Mouse (Mus musculus) kidney, adult 11 months (tissue): ENCODE measurements around the gene Ptcd1.
"Not testable (repeated sequence)": the region's sequence is repeated elsewhere in the genome, so short reads cannot be mapped to it uniquely, and the experiment has no call there.

Source experiments
- DNase-seq: peaks from one replicate; pipeline ENCODE4 v3.0.0; 2022

Gene Ptcd1

DNA sequence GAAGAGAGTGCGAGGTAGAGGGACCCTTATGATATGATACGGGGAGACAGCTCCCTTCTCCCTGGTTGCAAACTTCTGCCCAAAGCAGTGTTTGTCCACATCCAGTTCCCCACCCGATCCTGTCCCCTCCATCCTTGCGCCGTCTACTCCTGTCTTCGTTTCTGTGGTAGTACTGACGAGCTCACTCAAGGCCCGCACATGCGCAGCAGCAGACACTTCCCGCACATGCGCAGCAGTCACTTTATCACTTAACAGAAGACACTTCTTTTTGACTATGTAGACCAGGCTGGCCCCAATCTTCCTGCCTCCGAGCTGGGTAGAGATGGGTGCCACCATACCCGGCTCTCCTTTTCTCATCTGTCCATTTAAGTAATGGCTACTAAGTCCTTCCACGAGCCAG is 5.5 kb downstream of the Ptcd1 start:
- no peak for DNase-seq

DNA sequence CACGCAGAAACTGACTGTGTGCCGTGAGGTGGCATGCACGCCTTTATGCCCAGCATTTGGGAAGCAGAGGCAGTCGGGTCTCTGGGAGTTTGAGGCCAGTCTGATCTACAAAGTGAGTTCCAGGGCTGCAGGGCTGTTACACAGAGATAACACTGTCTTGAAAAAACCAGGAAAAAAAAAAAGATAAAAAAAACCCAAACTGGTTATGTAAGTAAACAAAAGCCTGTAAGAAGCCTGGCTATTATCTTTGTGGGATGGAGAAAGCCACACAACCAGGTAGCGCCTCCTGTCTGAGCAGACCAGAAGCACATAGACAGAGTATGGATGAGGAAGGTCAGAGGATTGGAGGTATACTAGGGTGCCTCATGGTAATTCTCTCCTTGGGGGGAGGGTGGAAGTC is 14.2 kb downstream of the Ptcd1 start:
- no peak for DNase-seq

DNA sequence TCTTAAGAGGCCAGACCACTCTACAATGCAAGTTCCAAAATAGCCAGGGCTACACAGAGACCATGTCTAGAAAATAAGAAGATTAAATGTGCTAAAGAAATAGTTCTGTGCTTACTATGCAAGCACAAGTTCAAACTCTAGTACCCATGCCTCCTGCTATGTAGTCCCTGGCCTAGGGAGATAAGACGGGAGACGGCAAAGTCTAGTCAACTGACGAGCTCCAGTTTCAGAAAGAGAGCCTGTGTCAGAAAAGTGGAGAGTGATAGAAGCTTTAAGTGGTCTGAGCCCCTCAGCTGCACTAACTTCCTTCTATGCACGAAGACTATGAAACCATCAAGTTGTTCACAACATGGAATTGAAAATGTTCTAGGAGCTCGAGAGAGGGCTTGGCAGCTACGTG is 17.6 kb downstream of the Ptcd1 start:
- DNase-seq, result no peak

- DNase-seq, result peak; percentile 73
Observed at GRCm38 (mm10) chr5:145147748-145148147, 19.2 kb downstream of the Ptcd1 start.

GRCm38 (mm10) chr5:145140611-145141010 is 26.3 kb downstream of the Ptcd1 start:
- no peak for DNase-seq

DNA sequence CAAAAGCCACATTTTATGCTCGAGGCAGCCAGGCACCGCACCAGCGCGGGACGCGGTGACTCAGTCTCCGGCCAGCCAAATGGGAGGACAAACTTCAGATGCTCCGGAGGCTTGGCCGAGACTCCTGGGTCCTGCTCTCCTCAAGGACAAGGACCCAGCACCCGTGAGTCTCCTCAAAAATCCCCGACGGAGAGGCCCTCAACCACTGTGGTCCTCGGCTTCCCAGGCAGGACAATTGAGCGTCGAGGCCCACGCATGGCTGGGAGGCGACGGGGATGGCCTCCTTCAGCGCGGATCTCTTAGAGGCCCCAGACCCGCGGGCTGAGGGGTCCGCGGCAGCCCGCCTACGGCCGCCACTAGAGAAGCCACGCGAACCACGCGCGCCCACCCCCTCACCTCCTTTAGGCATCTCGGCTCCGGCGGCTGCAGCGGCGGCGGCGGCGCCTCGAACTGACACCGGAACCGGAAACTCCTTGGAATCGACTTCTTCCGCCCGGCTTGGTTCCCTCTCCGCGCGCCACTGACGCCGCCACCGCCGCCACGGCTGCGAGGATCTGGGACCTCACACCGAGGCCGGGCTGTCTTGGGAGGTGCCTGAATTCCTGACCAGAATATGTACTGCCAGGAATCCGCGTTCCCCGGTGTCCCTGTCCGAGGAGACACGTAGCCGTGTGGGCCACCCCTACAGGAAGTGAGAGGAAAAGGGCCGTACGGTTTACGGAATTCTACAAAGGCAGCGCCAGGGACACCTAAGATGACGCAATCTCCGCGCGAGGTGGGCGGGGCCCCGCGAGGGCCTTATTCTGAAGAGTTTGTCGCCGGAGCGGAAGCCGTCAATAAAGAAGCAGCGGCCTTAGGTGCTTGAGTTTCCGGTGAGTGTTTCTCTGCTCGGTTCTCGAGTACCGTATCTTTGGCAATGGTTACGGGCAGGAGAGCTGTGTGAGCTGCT is 27.1 kb downstream of the Ptcd1 start, which contains the start of the genes Pdap1 and Bud31:
Gene Pdap1 (minus strand): TSS at position 668 of the 949 bp plus-strand sequence.
Gene Bud31 (plus strand): TSS at position 792 of the 949 bp plus-strand sequence.
- DNase-seq, result peak; percentile 93

- no peak for DNase-seq
Observed at GRCm38 (mm10) chr5:145138836-145139235, 28.1 kb downstream of the Ptcd1 start.

- DNase-seq, result not testable (repeated sequence)
Observed at GRCm38 (mm10) chr5:145133275-145133674, 33.6 kb downstream of the Ptcd1 start.

GRCm38 (mm10) chr5:145130995-145131394 is 35.9 kb downstream of the Ptcd1 start:
- no peak for DNase-seq

- no peak for DNase-seq
Observed at GRCm38 (mm10) chr5:145130191-145130590, 36.7 kb downstream of the Ptcd1 start.

- not testable (repeated sequence) for DNase-seq
Observed at GRCm38 (mm10) chr5:145129773-145130172, 37.1 kb downstream of the Ptcd1 start.

- no peak for DNase-seq
Observed at GRCm38 (mm10) chr5:145129124-145129523, 37.8 kb downstream of the Ptcd1 start.

- no peak for DNase-seq
Observed at GRCm38 (mm10) chr5:145126580-145126979, 40.3 kb downstream of the Ptcd1 start.

- DNase-seq, result no peak
Observed at GRCm38 (mm10) chr5:145123396-145123795, 43.5 kb downstream of the Ptcd1 start.

GRCm38 (mm10) chr5:145120921-145121320 is 46.0 kb downstream of the Ptcd1 start:
- DNase-seq, result no peak

DNA sequence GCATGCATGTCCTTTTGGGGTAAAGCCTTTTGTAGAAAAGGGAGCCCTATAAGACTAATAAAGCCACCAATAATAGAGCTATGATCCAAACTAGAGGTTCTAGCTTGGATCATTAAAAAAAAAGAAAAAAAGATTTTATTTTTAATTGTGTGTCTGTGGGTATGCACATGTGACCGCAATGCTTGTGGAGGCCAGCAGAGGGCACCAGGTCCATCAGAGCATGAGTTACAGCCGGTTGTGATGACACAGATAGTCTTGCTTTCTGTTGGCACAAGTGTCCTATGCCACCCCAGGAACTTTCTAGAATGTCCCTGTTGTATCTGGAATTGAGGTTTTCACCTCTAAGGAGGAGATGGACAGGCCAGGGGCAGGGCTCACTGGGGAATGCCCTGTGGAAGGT is 47.5 kb downstream of the Ptcd1 start:
- no peak for DNase-seq

- DNase-seq, result no peak
Observed at GRCm38 (mm10) chr5:145118461-145118860, 48.4 kb downstream of the Ptcd1 start.

GRCm38 (mm10) chr5:145118005-145118404 is 48.9 kb downstream of the Ptcd1 start:
- DNase-seq, result no peak

DNA sequence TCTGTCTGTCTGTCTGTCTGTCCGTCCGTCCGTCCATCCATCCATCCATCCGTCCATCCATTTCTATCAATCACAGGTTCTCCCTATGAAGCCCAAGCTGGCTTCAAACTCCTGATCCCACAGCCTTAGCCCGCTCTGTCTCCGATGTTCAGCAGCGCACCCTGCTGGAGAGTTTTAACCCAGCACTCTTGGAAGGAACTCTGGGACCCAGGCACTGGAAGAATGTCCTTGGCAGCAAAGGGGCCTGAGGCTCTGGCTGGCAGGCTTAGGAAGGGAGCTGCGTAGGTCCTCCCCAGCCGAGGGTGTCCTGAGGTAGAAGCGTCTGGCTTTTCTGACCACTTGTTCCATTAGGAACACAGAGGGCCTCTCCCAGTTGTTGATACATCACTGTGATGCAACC is 50.0 kb downstream of the Ptcd1 start:
- peak; percentile 44 for DNase-seq

GRCm38 (mm10) chr5:145116316-145116715 is 50.6 kb downstream of the Ptcd1 start:
- peak; percentile 81 for DNase-seq

DNA sequence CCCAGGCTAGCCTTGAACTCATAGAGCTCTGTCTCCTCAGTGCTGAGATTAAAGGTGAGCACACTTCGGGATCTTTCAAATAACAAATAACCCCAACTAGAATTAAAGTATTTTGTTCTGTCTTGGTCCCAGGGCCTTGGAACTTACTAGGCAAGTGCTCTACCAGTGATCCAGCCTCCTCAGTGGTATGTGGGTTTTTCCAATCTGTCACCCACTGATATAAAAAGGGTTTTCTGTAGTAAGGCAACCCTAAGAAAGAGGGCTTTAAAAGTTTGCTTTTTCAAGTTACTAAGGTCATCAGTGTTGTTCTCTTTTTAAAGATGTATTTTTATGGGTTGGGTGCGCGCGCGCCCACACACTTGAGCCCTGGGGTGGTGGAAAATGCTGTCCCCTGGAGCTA is 51.2 kb downstream of the Ptcd1 start:
- DNase-seq, result no peak

DNA sequence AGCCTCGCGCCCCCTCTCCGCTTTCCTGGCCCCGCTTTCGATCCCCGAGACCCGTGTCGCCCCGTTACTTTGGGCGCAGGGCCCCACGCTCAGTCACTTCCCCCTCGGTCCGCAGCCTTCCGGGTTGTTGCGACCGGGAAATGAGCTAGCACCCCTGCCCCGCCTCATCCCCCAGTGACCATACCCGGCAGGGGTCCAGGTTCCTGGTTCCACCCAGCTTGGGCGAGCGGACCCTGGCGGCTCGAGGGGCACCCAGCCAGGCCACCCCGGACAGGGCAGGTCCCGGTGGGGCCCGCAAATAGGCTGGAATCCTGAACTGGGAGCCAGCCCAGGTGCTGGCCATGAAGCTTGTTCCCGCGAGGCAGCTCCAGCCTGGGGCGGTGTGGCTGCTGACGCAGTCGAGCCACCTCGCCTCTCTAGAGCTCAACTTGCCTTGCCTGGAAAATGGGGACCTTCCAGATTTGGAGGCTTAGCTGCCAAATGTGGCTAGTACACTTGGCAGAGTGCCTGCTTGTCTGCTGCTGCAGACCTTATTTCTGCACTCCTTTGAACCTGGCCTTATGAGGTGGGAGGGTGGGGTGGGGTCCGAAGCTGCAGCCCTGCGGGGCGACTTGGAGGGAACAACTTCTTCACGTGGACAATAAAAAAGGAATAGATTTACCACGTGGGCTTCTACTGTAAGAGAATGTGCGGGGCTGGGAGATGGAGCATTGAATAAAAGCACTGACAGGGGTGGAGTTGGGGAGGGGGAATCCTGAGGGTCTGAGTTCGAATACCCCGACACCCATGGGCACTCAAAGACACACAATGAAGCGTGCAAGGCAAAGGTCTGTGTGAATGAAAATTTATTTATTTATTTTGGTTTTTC is 52.1 kb downstream of the Ptcd1 start:
- peak; percentile 41 for DNase-seq

- peak; percentile 58 for DNase-seq
Observed at GRCm38 (mm10) chr5:145114071-145114605, 52.8 kb downstream of the Ptcd1 start, which contains the start of gene Arpc1b. TSS of gene Arpc1b (plus strand) at chr5:145114215.
